Mouse (Mus musculus) E14TG2a.4 (cell line): ENCODE measurements around the gene Fgf15.

Source experiments
- CTCF ChIP-seq: conservative IDR thresholded peaks from 2 replicates; pipeline ENCODE4 v1.5.1; 2014; ENCODE audit warnings: low read length
- NANOG ChIP-seq: IDR thresholded peaks from 2 replicates; pipeline ENCODE4 v1.6.1; 2014; ENCODE audit warnings: borderline replicate concordance, low read length, mixed read lengths

GRCm38 (mm10) chr7:144927591-144927990 lies 31.3 kb downstream of the Fgf15 start:
- TF ChIP-seq CTCF (no peak), NANOG (no peak)
